Mouse (Mus musculus) embryonic facial prominence, embryonic 14.5 days (tissue): ENCODE measurements around the gene Rps4x. TPM values are rescaled to one million over a fixed set of nuclear protein-coding genes. Genes with fewer than 3 reads are reported as not detected.
"Not testable (repeated sequence)": the region's sequence is repeated elsewhere in the genome, so short reads cannot be mapped to it uniquely, and the experiment has no call there.

ENCODE experiments used
- ATAC-seq: fragments of 200-750 bp; cut with Nextera tagmentation; 2 replicates; pipeline ENCODE4 v1.8.0; 2017; ENCODE audit warnings: low read depth, moderate number of reproducible peaks, moderate TSS enrichment
- DNase-seq: peaks from one replicate; pipeline ENCODE4 v3.0.0-alpha.2; 2015; ENCODE audit warnings: low spot score
- H3K27ac ChIP-seq: fragments of 300-500 bp; sonication (generic); replicated peaks from 2 replicates; pipeline ENCODE4 v1.5.1; 2014; ENCODE audit warnings: low read depth, mild to moderate bottlenecking, low read length, moderate library complexity
- H3K27me3 ChIP-seq: fragments of 300-500 bp; sonication (generic); replicated peaks from 2 replicates; pipeline ENCODE4 v1.6.1; 2014; ENCODE audit warnings: low read length; ENCODE audit not compliant: control insufficient read depth, insufficient read depth
- H3K36me3 ChIP-seq: fragments of 300-500 bp; sonication (generic); 2 replicates; pipeline ENCODE4 v1.6.1; 2014; ENCODE audit warnings: low read length, mixed read lengths; ENCODE audit not compliant: control insufficient read depth, insufficient read depth
- H3K4me1 ChIP-seq: fragments of 300-500 bp; sonication (generic); 2 replicates; pipeline ENCODE4 v1.6.1; 2014; ENCODE audit warnings: antibody characterized with exemption, low read length; ENCODE audit not compliant: control insufficient read depth, insufficient read depth
- H3K4me2 ChIP-seq: fragments of 300-500 bp; sonication (generic); 2 replicates; pipeline ENCODE4 v1.6.1; 2014; ENCODE audit warnings: low read depth, mild to moderate bottlenecking, low read length, moderate library complexity, mixed read lengths
- H3K4me3 ChIP-seq: fragments of 300-500 bp; sonication (generic); 2 replicates; pipeline ENCODE4 v1.5.1; 2014; ENCODE audit warnings: low read depth, mild to moderate bottlenecking, low read length
- H3K9ac ChIP-seq: fragments of 300-500 bp; sonication (generic); 2 replicates; pipeline ENCODE4 v1.6.1; 2014; ENCODE audit warnings: low read depth, mild to moderate bottlenecking, low read length, moderate library complexity, mixed read lengths
- H3K9me3 ChIP-seq: fragments of 300-500 bp; sonication (generic); 2 replicates; pipeline ENCODE4 v1.6.1; 2016; ENCODE audit warnings: low read length; ENCODE audit not compliant: control insufficient read depth
- WGBS: fragments of 180-500 bp; shearing (Covaris S2); extraction: QIAGEN DNeasy Blood & Tissue Kit; methylation state at CpG from one replicate; pipeline ENCODE4 v1.1.7; 2014; 5-methylcytosine and 5-hydroxymethylcytosine counted together
- polyA plus RNA-seq: library from polyadenylated mRNA; unstranded; fragments of >200 nt; fragmentation: Nextera tagmentation; extraction: Ambion mirVana; gene quantifications from 2 replicates; pipeline ENCODE4 v1.2.1, GENCODE M21; 2014

Gene Rps4x
- polyA plus RNA-seq: 988 and 1,037 TPM in 2 replicates

- Histone ChIP-seq H3K9me3 (no peaks in the 10 kb centered on the region), H3K36me3 (peaks cover 36% of the 10 kb centered on the region), H3K27ac (peak within 1 kb of the TSS; percentile 84), H3K4me3 (peak within 1 kb of the TSS; percentile 55), H3K4me1 (no peaks in the 10 kb centered on the region), H3K27me3 (no peaks in the 10 kb centered on the region; the same call in 1 of the 2 replicates), H3K4me2 (peak within 1 kb of the TSS; percentile 70), H3K9ac (peak within 1 kb of the TSS; percentile 84)
- DNase-seq (peak; percentile 88), ATAC-seq (peak; percentile 94)
- 25% methylated on average over 37 of the region's 37 CpGs for WGBS
Measured at GRCm38 (mm10) chrX:102188712-102189497, at the start of gene Rps4x. Gene Rps4x, minus strand, starts transcription at chrX:102189394.

- 27% methylated on average over 1 of the region's 1 CpGs for WGBS
- no peak overlapping the region for H3K4me3 ChIP-seq
- DNase-seq (peak; percentile 2), ATAC-seq (no peak)
- no peaks in the 10 kb centered on the region for H3K27me3 ChIP-seq
- H3K9ac ChIP-seq: no peak overlapping the region
- no peaks in the 10 kb centered on the region for H3K9me3 ChIP-seq
- no peaks in the 10 kb centered on the region for H3K36me3 ChIP-seq
- H3K4me1 ChIP-seq: no peaks in the 10 kb centered on the region
- H3K27ac ChIP-seq: no peak overlapping the region
- H3K4me2 ChIP-seq: no peak overlapping the region
Measured at GRCm38 (mm10) chrX:102219126-102219525, 29.9 kb upstream of the Rps4x start.

DNA sequence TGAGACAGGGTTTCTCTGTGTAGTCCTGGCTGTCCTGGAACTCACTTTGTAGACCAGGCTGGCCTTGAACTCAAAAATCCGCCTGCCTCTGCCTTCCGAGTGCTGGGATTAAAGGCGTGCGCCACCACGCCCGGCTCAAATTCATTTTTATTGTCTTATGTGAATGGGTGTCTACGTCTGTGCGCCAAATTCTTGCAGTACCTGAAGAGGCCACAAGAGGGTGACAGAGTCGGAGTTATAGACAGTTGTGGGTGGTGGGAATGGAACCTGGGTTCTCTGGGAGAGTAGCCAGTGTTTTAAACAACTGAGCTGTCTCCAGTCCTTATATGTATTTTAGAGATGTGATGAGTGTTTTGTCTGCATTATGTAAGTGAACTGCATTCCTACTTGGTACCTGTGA, 26.2 kb upstream of the Rps4x start:
- DNase-seq, H3K27ac ChIP-seq, H3K36me3 ChIP-seq, H3K4me1 ChIP-seq, H3K9me3 ChIP-seq, ATAC-seq, H3K4me3 ChIP-seq, H3K4me2 ChIP-seq, H3K27me3 ChIP-seq, H3K9ac ChIP-seq: not testable (repeated sequence)
- WGBS: 44% methylated on average over 9 of the region's 9 CpGs

DNA sequence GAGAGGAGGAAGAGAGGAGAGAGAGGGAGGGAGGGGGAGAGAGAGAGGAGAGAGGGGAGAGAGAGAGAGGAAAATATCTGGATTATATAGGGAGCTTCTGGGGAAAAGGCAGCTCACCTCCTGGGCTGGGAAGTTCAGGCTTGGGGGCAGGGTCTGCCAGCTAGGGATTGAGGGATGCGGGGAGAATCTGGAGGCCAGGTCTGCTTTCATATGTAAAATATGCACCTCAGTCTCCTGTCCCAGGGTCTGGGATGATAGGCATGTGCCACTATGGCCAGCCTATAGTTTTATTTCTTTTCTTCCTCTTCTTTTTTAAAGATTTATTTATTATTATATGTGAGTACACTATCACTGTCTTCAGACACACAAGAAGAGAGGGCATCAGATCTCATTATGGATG, 1.6 kb upstream of the Rps4x start:
- H3K4me3 ChIP-seq: no peak overlapping the region
- ATAC-seq: no peak
- WGBS: 71% methylated on average over 1 of the region's 1 CpGs

GRCm38 (mm10) chrX:102189581-102189980, 387 bp upstream of the Rps4x start:
- H3K4me1 ChIP-seq: no peaks in the 10 kb centered on the region
- ATAC-seq (no peak), DNase-seq (no peak)
- peaks cover 29% of the 10 kb centered on the region for H3K36me3 ChIP-seq
- peak overlapping the region; percentile 55; the same call in 1 of the 2 replicates for H3K4me3 ChIP-seq
- no peaks in the 10 kb centered on the region for H3K9me3 ChIP-seq
- WGBS: 44% methylated on average over 5 of the region's 5 CpGs
- no peak overlapping the region for H3K27ac ChIP-seq
- H3K27me3 ChIP-seq: no peaks in the 10 kb centered on the region; the same call in 1 of the 2 replicates
- H3K9ac ChIP-seq: peak overlapping the region; percentile 42; the same call in 1 of the 2 replicates
- no peak overlapping the region for H3K4me2 ChIP-seq

More for the DNA sequence above, 1.6 kb upstream of the Rps4x start:
- Histone ChIP-seq H3K27me3 (no peaks in the 10 kb centered on the region; the same call in 1 of the 2 replicates), H3K27ac (no peak overlapping the region), H3K9ac (no peak overlapping the region), H3K36me3 (peaks cover 17% of the 10 kb centered on the region), H3K4me1 (no peaks in the 10 kb centered on the region), H3K4me2 (no peak overlapping the region), H3K9me3 (no peaks in the 10 kb centered on the region)
- no peak for DNase-seq

- WGBS: 43% methylated on average over 11 of the region's 11 CpGs
- Histone ChIP-seq H3K4me1 (no peaks in the 10 kb centered on the region), H3K36me3 (peaks cover 51% of the 10 kb centered on the region), H3K4me2 (peak overlapping the region; percentile 70), H3K27me3 (no peaks in the 10 kb centered on the region; the same call in 1 of the 2 replicates), H3K9ac (peak overlapping the region; percentile 84), H3K4me3 (peak overlapping the region; percentile 55), H3K27ac (no peak overlapping the region), H3K9me3 (no peaks in the 10 kb centered on the region)
- DNase-seq (no peak), ATAC-seq (no peak)
Measured at GRCm38 (mm10) chrX:102187023-102187699, 2.0 kb downstream of the Rps4x start.

GRCm38 (mm10) chrX:102182575-102182974, 6.6 kb downstream of the Rps4x start:
- H3K27me3 ChIP-seq: no peaks in the 10 kb centered on the region
- no peaks in the 10 kb centered on the region for H3K9me3 ChIP-seq
- ATAC-seq: no peak

DNA sequence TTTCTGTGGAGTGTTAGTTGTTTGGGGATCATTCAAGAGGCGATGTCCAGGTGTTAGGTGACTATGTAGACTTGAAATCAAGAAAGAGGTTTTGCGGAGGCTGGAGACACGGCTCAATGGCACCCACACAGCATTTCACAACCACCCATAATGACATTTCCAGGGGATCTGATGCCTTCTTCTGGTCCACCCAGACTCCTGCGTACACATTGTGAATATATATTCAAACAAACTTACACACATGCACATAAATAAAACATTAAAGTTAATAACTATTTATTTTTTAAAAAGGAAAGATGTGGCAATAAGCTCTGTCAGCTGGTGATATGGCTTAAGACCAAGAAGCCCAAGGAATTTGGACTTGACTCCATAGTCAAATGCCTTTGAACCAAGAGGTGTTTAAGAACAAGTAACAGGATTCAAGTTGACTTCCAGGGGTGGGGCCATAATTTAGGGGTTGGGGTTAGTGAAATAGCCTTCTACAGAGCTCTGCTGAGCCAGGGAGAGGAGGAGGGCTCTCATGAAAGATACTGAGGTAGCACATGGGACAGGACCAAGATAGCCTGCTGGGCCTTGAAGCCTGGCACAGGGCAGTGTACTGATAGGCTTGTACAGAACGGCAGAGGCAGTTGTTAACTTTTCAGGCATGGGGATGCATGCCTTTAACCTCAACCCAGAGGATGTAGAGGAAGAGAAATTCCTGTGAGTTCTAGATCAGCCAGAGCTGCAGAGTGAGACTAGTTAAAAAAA, 13.5 kb downstream of the Rps4x start:
- Histone ChIP-seq H3K27ac (no peak overlapping the region), H3K27me3 (no peaks in the 10 kb centered on the region), H3K4me3 (no peak overlapping the region), H3K9ac (no peak overlapping the region), H3K4me2 (no peak overlapping the region), H3K36me3 (no peaks in the 10 kb centered on the region), H3K4me1 (no peaks in the 10 kb centered on the region), H3K9me3 (no peaks in the 10 kb centered on the region)
- ATAC-seq: no peak
- 89% methylated on average over 5 of the region's 5 CpGs for WGBS
- no peak for DNase-seq

More at GRCm38 (mm10) chrX:102182575-102182974, 6.6 kb downstream of the Rps4x start:
- Histone ChIP-seq H3K9ac (no peak overlapping the region), H3K4me3 (no peak overlapping the region), H3K36me3 (peaks cover 51% of the 10 kb centered on the region), H3K4me1 (no peaks in the 10 kb centered on the region), H3K27ac (no peak overlapping the region), H3K4me2 (no peak overlapping the region)
- DNase-seq: no peak
